Mouse (Mus musculus): ENCODE results near the gene Asgr1. TPM values are rescaled to one million over a fixed set of nuclear protein-coding genes. Genes with fewer than 3 reads are reported as not detected.

Asgr1 gene
- polyA plus RNA-seq (2012; rRNA removed) = 0.32 TPM in 1 of 2 replicates, not detected in the other

DNA sequence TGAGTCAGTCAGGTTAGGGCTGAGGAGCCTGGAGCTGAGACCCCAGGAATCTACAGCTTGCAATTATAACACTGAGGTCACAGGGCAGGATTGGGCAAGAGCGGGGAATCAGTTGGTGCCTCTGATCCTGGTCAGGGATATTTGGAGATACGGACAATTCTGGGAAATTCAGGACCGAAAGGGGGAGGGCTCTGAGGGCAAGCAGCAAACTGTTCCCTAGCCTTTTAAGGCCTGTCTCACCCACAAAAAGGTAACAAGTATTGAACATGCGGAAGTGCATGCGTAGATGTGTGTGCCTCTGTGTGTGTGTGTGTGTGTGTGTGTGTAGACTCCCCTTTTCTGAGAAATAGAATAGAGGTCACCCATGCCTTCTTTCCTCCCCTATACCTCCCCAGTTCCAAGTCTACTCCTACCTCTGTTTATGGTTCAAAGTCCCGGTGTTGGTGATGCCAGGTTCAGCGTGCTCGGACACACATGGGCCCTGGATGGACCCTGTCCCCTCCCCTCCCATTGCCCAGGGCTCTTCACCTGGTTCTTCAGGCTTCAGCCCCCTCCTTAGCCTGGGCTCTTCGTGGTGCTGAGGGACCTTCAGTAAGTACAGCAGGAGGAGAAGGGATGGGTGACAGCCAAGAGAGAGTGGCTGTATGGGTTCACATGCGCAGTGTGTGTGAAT is at the start of gene Asgr1:
Gene Asgr1 (plus strand): TSS at position 188 of the 673 bp plus-strand sequence.

DNA sequence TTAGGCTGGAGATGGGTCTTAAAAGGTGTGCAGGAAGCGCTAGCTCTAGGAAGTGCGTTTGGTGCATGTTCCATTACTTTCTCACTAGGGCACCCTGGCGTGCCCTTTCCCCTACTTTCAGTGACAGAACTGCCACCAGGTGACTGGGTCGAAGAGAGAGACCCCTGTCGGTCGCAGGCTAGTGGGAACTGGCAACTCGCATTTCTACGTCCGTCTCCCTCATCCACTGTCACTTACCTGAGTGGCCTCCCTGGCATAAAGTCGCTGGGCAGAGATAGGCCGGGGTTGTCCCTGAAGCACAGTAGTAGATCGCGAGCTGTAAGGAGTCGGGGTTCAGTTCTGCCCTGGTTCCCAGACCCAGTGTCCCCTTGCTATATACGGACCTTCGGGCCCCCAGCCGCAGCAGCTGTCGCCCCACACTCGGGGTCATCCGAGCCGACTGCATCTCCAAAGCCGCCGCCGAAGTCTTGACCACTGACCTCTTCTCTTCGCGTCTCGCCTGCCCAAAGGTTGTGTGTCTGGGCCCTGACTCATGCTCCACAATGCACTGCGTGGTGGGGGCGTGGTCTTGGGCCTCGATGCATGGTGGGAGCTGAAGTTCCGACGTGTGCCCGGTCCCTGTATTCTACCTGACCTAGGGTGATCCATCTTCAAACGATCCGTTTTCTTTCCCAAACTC is 38.9 kb upstream of the Asgr1 start, which contains the start of gene Acadvl:
Gene Acadvl (minus strand): TSS at position 532 of the 679 bp plus-strand sequence.

DNA sequence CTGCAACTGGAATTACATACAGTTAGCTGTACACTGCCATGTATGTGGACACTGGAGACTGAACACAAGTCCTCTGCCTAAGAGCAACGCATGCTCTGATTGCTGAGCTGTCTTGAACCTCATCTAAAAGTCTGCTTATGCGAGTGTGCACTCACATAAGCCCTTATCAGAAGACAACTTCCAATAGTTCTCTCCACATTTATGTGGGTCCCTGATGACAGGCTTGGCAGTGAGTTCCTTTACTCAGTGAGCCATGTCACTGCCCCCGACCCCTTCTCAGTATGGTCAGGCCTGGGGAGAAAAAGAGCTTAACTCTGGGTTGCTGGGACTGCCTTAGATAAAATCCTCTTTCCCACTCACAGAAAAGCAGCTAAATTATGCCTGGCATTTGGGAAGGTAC is 37.2 kb upstream of the Asgr1 start, which contains the start of gene Dlg4:
Gene Dlg4 (plus strand): TSS at position 274 of the 400 bp plus-strand sequence.

DNA sequence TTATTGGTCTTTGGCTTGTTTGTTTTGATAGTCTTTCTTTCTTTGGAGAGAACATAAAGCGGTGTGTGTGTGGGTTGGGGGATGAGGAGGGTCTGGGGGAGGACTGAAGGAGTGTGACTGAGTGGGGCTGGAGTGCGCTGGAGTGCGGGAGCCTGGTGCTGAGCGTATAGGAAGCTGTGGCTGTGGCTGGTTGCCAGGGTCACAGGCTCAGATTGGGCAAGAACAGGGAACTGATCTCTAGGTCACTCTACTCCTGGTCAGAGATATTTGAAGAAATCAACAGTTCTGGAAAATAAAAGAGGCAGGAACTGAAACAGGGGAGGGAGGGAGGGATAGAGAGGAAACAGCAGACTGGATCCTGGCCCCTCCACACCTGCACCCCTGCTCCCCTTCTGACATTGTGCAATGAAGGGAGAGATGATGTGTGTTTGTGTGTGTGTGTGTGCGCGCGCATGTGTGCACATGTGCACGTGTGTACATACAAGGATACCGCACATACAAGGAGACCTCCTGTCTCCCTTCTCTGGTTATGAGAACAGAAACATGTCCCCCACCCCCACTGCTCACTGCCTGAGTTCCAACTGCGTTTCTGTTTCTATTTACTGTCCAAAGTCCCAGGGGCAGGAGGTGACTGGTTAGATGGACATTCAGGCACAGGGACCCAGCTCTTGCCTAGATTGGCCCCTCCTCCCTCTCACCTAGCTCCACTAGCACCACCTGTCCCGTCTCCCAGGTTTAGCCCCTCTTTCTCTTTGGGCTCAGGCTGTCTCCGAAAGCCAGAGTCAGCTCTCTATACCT is 38.3 kb downstream of the Asgr1 start, which contains the start of gene Asgr2:
Gene Asgr2 (plus strand): TSS at position 659 of the 798 bp plus-strand sequence.

Other genes with a start within 250 kb of the Asgr1 start
- 23.4 and 35.3 TPM in 2 replicates for gene Tmem102, start 248.5 kb upstream of the Asgr1 start, polyA plus RNA-seq (2012; rRNA removed)
- gene Gm39566, start 238.8 kb upstream of the Asgr1 start, polyA plus RNA-seq (2012; rRNA removed) = not detected in 2 replicates
- not detected in 2 replicates for gene Spem2, start 235.6 kb upstream of the Asgr1 start, polyA plus RNA-seq (2012; rRNA removed)
- 0.05 TPM in 1 of 2 replicates, not detected in the other for gene Spem1, start 231.9 kb upstream of the Asgr1 start, polyA plus RNA-seq (2012; rRNA removed)
- 10.0 and 11.0 TPM in 2 replicates for gene Nlgn2, start 216.3 kb upstream of the Asgr1 start, polyA plus RNA-seq (2012; rRNA removed)
- 105 and 145 TPM in 2 replicates for gene Tmem256, start 215.6 kb upstream of the Asgr1 start, polyA plus RNA-seq (2012; rRNA removed)
- gene Plscr3, start 207.7 kb upstream of the Asgr1 start, polyA plus RNA-seq (2012; rRNA removed) = 51.9 and 53.6 TPM in 2 replicates
- 18.6 and 19.9 TPM in 2 replicates for gene Tnk1, start 195.4 kb upstream of the Asgr1 start, polyA plus RNA-seq (2012; rRNA removed)
- not detected in 2 replicates for gene Tmem95, start 176.1 kb upstream of the Asgr1 start, polyA plus RNA-seq (2012; rRNA removed)
- 7.2 and 8.2 TPM in 2 replicates for gene Kctd11, start 172.7 kb upstream of the Asgr1 start, polyA plus RNA-seq (2012; rRNA removed)
- gene Acap1, start 158.5 kb upstream of the Asgr1 start, polyA plus RNA-seq (2012; rRNA removed) = 0.81 and 1.9 TPM in 2 replicates
- gene 2810408A11Rik, start 153.1 kb upstream of the Asgr1 start, polyA plus RNA-seq (2012; rRNA removed) = 0.77 and 1.0 TPM in 2 replicates
- gene Neurl4, start 153.0 kb upstream of the Asgr1 start, polyA plus RNA-seq (2012; rRNA removed) = 11.5 and 14.7 TPM in 2 replicates
- gene Gps2, start 140.2 kb upstream of the Asgr1 start, polyA plus RNA-seq (2012; rRNA removed) = 71.1 and 72.4 TPM in 2 replicates
- 152 and 162 TPM in 2 replicates for gene Eif5a, start 132.1 kb upstream of the Asgr1 start, polyA plus RNA-seq (2012; rRNA removed)
- gene Ybx2, start 118.3 kb upstream of the Asgr1 start, polyA plus RNA-seq (2012; rRNA removed) = 26.1 and 33.8 TPM in 2 replicates
- 51.9 and 55.0 TPM in 2 replicates for gene Slc2a4, start 105.9 kb upstream of the Asgr1 start, polyA plus RNA-seq (2012; rRNA removed)
- gene Cldn7, start 89.3 kb upstream of the Asgr1 start, polyA plus RNA-seq (2012; rRNA removed) = 3.6 and 4.8 TPM in 2 replicates
- 39.4 and 42.7 TPM in 2 replicates for gene Ctdnep1, start 72.9 kb upstream of the Asgr1 start, polyA plus RNA-seq (2012; rRNA removed)
- 27.8 and 29.8 TPM in 2 replicates for gene Elp5, start 71.6 kb upstream of the Asgr1 start, polyA plus RNA-seq (2012; rRNA removed)
- 180 and 211 TPM in 2 replicates for gene Gabarap, start 62.9 kb upstream of the Asgr1 start, polyA plus RNA-seq (2012; rRNA removed)
- gene Phf23, start 58.3 kb upstream of the Asgr1 start, polyA plus RNA-seq (2012; rRNA removed) = 2.7 and 4.8 TPM in 2 replicates
- gene Dvl2, start 53.5 kb upstream of the Asgr1 start, polyA plus RNA-seq (2012; rRNA removed) = 5.2 and 6.7 TPM in 2 replicates
- gene Acadvl, start 38.7 kb upstream of the Asgr1 start, polyA plus RNA-seq (2012; rRNA removed) = 53.2 and 55.7 TPM in 2 replicates
- 5.7 and 6.6 TPM in 2 replicates for gene Dlg4, start 37.1 kb upstream of the Asgr1 start, polyA plus RNA-seq (2012; rRNA removed)
- 0.20 and 0.28 TPM in 2 replicates for gene Asgr2, start 38.6 kb downstream of the Asgr1 start, polyA plus RNA-seq (2012; rRNA removed)
- gene Mgl2, start 76.2 kb downstream of the Asgr1 start, polyA plus RNA-seq (2012; rRNA removed) = 1.7 TPM in 2 replicates
- gene Clec10a, start 102.1 kb downstream of the Asgr1 start, polyA plus RNA-seq (2012; rRNA removed) = 1.6 and 2.4 TPM in 2 replicates
- gene Slc16a11, start 158.7 kb downstream of the Asgr1 start, polyA plus RNA-seq (2012; rRNA removed) = 36.1 and 38.9 TPM in 2 replicates
- gene Slc16a13, start 167.0 kb downstream of the Asgr1 start, polyA plus RNA-seq (2012; rRNA removed) = 3.0 and 3.9 TPM in 2 replicates
- gene Bcl6b, start 175.7 kb downstream of the Asgr1 start, polyA plus RNA-seq (2012; rRNA removed) = 1.9 and 2.1 TPM in 2 replicates
- gene 0610010K14Rik, start 183.8 kb downstream of the Asgr1 start, polyA plus RNA-seq (2012; rRNA removed) = 20.2 and 24.1 TPM in 2 replicates
- gene Gm21988, start 185.7 kb downstream of the Asgr1 start, polyA plus RNA-seq (2012; rRNA removed) = 4.3 and 5.2 TPM in 2 replicates
- gene Rnasek, start 185.8 kb downstream of the Asgr1 start, polyA plus RNA-seq (2012; rRNA removed) = 128 and 152 TPM in 2 replicates
- gene Alox12, start 201.3 kb downstream of the Asgr1 start, polyA plus RNA-seq (2012; rRNA removed) = 3.8 and 5.6 TPM in 2 replicates